Mouse (Mus musculus) hindbrain, embryonic 14.5 days (tissue): ENCODE measurements at regions not wholly inside any gene's neighbourhood (a gene's known extent, or its start where the extent isn't known, plus 50 kb on each side); places are given as distances from the start of the nearest gene placed in this dataset.

Source experiments
- ATAC-seq: fragments of 200-750 bp; cut with Nextera tagmentation; 2 replicates; pipeline ENCODE4 v1.8.0; 2017; ENCODE audit warnings: moderate number of reproducible peaks, mild to moderate bottlenecking, moderate TSS enrichment, moderate library complexity; ENCODE audit not compliant: low FRiP score
- DNase-seq: peaks from one replicate; pipeline ENCODE4 v3.0.0-alpha.2; 2015; ENCODE audit warnings: low spot score
- H3K27ac ChIP-seq: fragments of 300-500 bp; sonication (generic); 2 replicates; pipeline ENCODE4 v1.5.1; 2014; ENCODE audit warnings: mild to moderate bottlenecking, moderate library complexity
- H3K27me3 ChIP-seq: fragments of 300-500 bp; sonication (generic); 2 replicates; pipeline ENCODE4 v1.6.1; 2014; ENCODE audit warnings: mild to moderate bottlenecking, low read length, mixed read lengths; ENCODE audit not compliant: control insufficient read depth, insufficient read depth
- H3K36me3 ChIP-seq: fragments of 300-500 bp; sonication (generic); replicated peaks from 2 replicates; pipeline ENCODE4 v1.6.1; 2014; ENCODE audit not compliant: control insufficient read depth, insufficient read depth
- H3K4me1 ChIP-seq: fragments of 300-500 bp; sonication (generic); replicated peaks from 2 replicates; pipeline ENCODE4 v1.6.1; 2014; ENCODE audit warnings: antibody characterized with exemption, low read length, mixed read lengths; ENCODE audit not compliant: control insufficient read depth, insufficient read depth
- H3K4me2 ChIP-seq: fragments of 300-500 bp; sonication (generic); replicated peaks from 2 replicates; pipeline ENCODE4 v1.6.1; 2014; ENCODE audit warnings: mild to moderate bottlenecking, moderate library complexity
- H3K4me3 ChIP-seq: fragments of 300-500 bp; sonication (generic); replicated peaks from 2 replicates; pipeline ENCODE4 v1.5.1; 2014; ENCODE audit warnings: mild to moderate bottlenecking, low read length
- H3K9ac ChIP-seq: fragments of 300-500 bp; sonication (generic); 2 replicates; pipeline ENCODE4 v1.6.1; 2014
- H3K9me3 ChIP-seq: fragments of 300-500 bp; sonication (generic); 2 replicates; pipeline ENCODE4 v1.6.1; 2016; ENCODE audit warnings: low read length; ENCODE audit not compliant: control insufficient read depth
- WGBS: fragments of 180-500 bp; shearing (Covaris S2); extraction: QIAGEN DNeasy Blood & Tissue Kit; methylation state at CpG from one replicate; pipeline ENCODE4 v1.1.7; 2014; 5-methylcytosine and 5-hydroxymethylcytosine counted together

GRCm38 (mm10) chr14:72864792-72865191 is 155.0 kb upstream of the Fndc3a start:
- no peak overlapping the region for H3K27ac ChIP-seq
- ATAC-seq, result no peak
- 91% methylated on average over 4 of the region's 4 CpGs for WGBS
- no peaks in the 10 kb centered on the region for H3K27me3 ChIP-seq
- no peak for DNase-seq
- no peak overlapping the region for H3K4me3 ChIP-seq
- H3K4me2 ChIP-seq, result no peak overlapping the region
- H3K9me3 ChIP-seq, result no peaks in the 10 kb centered on the region
- H3K9ac ChIP-seq, result no peak overlapping the region
- no peaks in the 10 kb centered on the region for H3K36me3 ChIP-seq
- H3K4me1 ChIP-seq, result peaks cover 8% of the 10 kb centered on the region

- WGBS, result 77% methylated on average over 5 of the region's 5 CpGs
- no peak for ATAC-seq
- no peak overlapping the region for H3K4me3 ChIP-seq
- H3K9me3 ChIP-seq, result no peaks in the 10 kb centered on the region
- H3K27me3 ChIP-seq, result no peaks in the 10 kb centered on the region
- no peak overlapping the region for H3K27ac ChIP-seq
- peaks cover 1% of the 10 kb centered on the region; the same call in 1 of the 2 replicates for H3K4me1 ChIP-seq
- no peaks in the 10 kb centered on the region for H3K36me3 ChIP-seq
- no peak overlapping the region for H3K4me2 ChIP-seq
- DNase-seq, result no peak
- H3K9ac ChIP-seq, result no peak overlapping the region
Measured at GRCm38 (mm10) chr14:72864130-72864529, 154.3 kb upstream of the Fndc3a start.

DNA sequence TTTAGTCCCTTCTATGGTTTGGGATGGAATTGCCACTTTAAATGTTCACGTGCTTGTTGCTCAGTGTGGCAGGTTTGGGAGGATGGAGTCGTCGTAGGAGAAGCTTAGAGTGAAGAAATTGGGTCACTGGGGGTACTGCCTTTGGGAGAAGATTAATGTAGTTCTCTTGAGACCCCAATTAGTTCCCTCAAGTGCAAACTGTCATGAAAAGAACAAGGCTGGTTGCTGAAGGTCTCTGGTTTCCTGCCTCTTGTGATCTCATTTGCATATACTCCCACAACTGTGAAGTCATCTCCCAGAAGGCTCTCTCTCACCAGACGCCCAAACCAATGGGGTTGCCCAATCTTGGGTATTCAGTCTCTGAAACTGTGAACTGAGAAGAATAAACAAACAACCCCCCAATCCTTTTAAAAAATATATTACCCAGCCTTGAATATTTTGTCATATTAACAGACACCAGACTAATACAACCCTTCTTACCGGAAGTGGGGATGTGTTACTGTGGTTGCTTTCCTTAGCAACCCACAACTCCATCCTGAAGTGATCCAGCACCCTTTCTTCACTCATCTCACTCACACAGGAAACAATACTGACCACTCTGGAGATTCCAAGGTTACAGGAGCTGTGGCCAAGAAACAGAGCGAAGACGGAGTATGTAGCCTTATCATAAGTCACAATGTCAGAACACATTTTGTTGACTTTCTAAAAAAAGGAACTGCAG is 153.2 kb upstream of the Fndc3a start:
- H3K9ac ChIP-seq, result no peak overlapping the region
- H3K4me3 ChIP-seq, result no peak overlapping the region
- no peaks in the 10 kb centered on the region for H3K36me3 ChIP-seq
- H3K27ac ChIP-seq, result no peak overlapping the region
- ATAC-seq (no peak), DNase-seq (no peak)
- WGBS, result 80% methylated on average over 7 of the region's 7 CpGs
- no peaks in the 10 kb centered on the region for H3K4me1 ChIP-seq
- H3K9me3 ChIP-seq, result 0 out of 2 replicates have a peak, but pooled peaks cover 3% of the 10 kb centered on the region
- H3K27me3 ChIP-seq, result no peaks in the 10 kb centered on the region
- H3K4me2 ChIP-seq, result no peak overlapping the region

GRCm38 (mm10) chr14:72854226-72854625 is 144.4 kb upstream of the Fndc3a start:
- 0 out of 2 replicates have a peak, but pooled peaks cover 4% of the 10 kb centered on the region for H3K9me3 ChIP-seq
- H3K4me3 ChIP-seq, result no peak overlapping the region
- no peak overlapping the region for H3K9ac ChIP-seq
- no peaks in the 10 kb centered on the region for H3K27me3 ChIP-seq
- H3K36me3 ChIP-seq, result no peaks in the 10 kb centered on the region
- H3K27ac ChIP-seq, result no peak overlapping the region
- no peaks in the 10 kb centered on the region for H3K4me1 ChIP-seq
- no peak overlapping the region for H3K4me2 ChIP-seq
- no peak for ATAC-seq
- DNase-seq, result no peak
- 77% methylated on average over 1 of the region's 1 CpGs for WGBS

DNA sequence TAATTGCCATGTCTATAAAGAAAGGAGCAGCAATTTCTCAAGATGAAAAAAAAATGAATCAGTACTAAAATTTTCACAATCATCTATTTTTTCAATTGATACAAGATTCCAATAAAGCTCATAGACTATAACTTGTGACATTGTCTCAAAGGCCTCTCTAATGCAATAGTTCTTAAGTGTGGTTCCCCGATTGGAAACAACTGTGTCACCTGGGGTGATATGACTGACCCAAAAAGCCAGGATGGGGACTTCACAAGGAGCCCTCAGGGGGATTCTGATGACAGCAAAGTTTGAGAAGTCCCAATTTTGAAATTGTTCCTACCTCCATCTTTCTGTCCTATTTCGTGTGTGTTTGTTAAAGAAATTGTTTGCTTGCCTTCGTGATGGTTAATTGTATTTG is 143.3 kb upstream of the Fndc3a start:
- Histone ChIP-seq H3K4me2 (no peak overlapping the region), H3K4me3 (no peak overlapping the region), H3K9ac (no peak overlapping the region), H3K27me3 (no peaks in the 10 kb centered on the region), H3K36me3 (no peaks in the 10 kb centered on the region), H3K9me3 (0 out of 2 replicates have a peak, but pooled peaks cover 3% of the 10 kb centered on the region), H3K27ac (no peak overlapping the region), H3K4me1 (no peaks in the 10 kb centered on the region)
- ATAC-seq (no peak), DNase-seq (no peak)
- WGBS, result 88% methylated on average over 3 of the region's 3 CpGs

- Histone ChIP-seq H3K4me2 (no peak overlapping the region), H3K27me3 (no peaks in the 10 kb centered on the region), H3K4me1 (peaks cover 3% of the 10 kb centered on the region; the same call in 1 of the 2 replicates), H3K36me3 (no peaks in the 10 kb centered on the region), H3K9ac (no peak overlapping the region), H3K27ac (no peak overlapping the region), H3K9me3 (no peaks in the 10 kb centered on the region), H3K4me3 (no peak overlapping the region)
- 85% methylated on average over 3 of the region's 3 CpGs for WGBS
- DNase-seq (no peak), ATAC-seq (no peak)
Measured at GRCm38 (mm10) chr14:72850884-72851283, 141.1 kb upstream of the Fndc3a start.

- H3K4me3 ChIP-seq, result no peak overlapping the region
- no peaks in the 10 kb centered on the region for H3K36me3 ChIP-seq
- no peaks in the 10 kb centered on the region for H3K27me3 ChIP-seq
- WGBS, result 89% methylated on average over 4 of the region's 4 CpGs
- no peak overlapping the region for H3K9ac ChIP-seq
- H3K4me2 ChIP-seq, result no peak overlapping the region
- no peak overlapping the region for H3K27ac ChIP-seq
- ATAC-seq (no peak), DNase-seq (no peak)
- H3K4me1 ChIP-seq, result peaks cover 12% of the 10 kb centered on the region
- no peaks in the 10 kb centered on the region for H3K9me3 ChIP-seq
Measured at GRCm38 (mm10) chr14:72848271-72848955, 138.6 kb upstream of the Fndc3a start.

DNA sequence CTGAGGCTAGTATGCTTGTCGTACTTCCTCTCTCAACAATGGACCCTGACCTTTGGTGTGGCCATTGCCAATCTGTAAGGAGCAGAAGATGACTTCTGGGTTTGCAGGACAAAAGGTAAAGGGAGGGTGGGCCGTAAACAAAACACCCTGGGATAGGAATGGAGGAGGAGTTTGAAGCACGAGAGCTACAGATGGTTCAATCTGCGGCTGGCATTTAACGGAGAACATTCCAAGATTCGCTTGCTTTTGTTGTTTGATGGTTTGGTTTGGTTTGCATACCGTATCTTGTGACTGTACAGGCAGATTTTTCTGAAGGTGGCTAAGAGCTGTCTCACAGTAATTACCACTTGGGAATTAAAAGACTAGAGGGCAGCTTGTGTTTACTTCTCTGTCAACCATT is 137.7 kb upstream of the Fndc3a start:
- H3K4me1 ChIP-seq, result peaks cover 12% of the 10 kb centered on the region
- H3K4me3 ChIP-seq, result no peak overlapping the region
- no peaks in the 10 kb centered on the region for H3K36me3 ChIP-seq
- no peak for ATAC-seq
- DNase-seq, result no peak
- no peak overlapping the region for H3K9ac ChIP-seq
- H3K4me2 ChIP-seq, result no peak overlapping the region
- 67% methylated on average over 7 of the region's 7 CpGs for WGBS
- H3K9me3 ChIP-seq, result no peaks in the 10 kb centered on the region
- H3K27ac ChIP-seq, result no peak overlapping the region
- no peaks in the 10 kb centered on the region for H3K27me3 ChIP-seq

GRCm38 (mm10) chr14:72845621-72846440 is 136.0 kb upstream of the Fndc3a start:
- no peaks in the 10 kb centered on the region for H3K27me3 ChIP-seq
- H3K4me3 ChIP-seq, result no peak overlapping the region
- H3K4me1 ChIP-seq, result peaks cover 12% of the 10 kb centered on the region
- no peaks in the 10 kb centered on the region for H3K36me3 ChIP-seq
- H3K27ac ChIP-seq, result 0 out of 2 replicates have a peak overlapping the region, but pooled peaks have one; percentile 45
- H3K4me2 ChIP-seq, result no peak overlapping the region
- H3K9me3 ChIP-seq, result no peaks in the 10 kb centered on the region
- H3K9ac ChIP-seq, result no peak overlapping the region
- 47% methylated on average over 5 of the region's 5 CpGs for WGBS
- ATAC-seq (peak; percentile 54; the same call in 1 of the 2 replicates), DNase-seq (no peak)
